Mouse (Mus musculus) left cerebral cortex, postnatal 36 days (tissue): ENCODE measurements around the gene Rnf225. TPM values are rescaled to one million over a fixed set of nuclear protein-coding genes. Genes with fewer than 3 reads are reported as not detected.

Source experiments
- DNase-seq, 2 experiments: peaks; one replicate each; pipeline ENCODE4 v3.0.0; 2021 to 2022; ENCODE audit warnings: low spot score in 2 of 2, mixed read lengths in 1 of 2
- intact Hi-C: fragments of 180-260 bp; cut with DNase I; formaldehyde crosslinking; loops from one replicate; pipeline ENCODE4 v1.15.1; 2025
- total RNA-seq, 2 experiments: library from RNA; stranded (reverse); gene quantifications; 2 replicates each; pipeline ENCODE4 v1.2.3; 2021

The Rnf225 gene
- total RNA-seq, 2 experiments from 2014 or later, result 0.86 to 0.99 TPM

DNA sequence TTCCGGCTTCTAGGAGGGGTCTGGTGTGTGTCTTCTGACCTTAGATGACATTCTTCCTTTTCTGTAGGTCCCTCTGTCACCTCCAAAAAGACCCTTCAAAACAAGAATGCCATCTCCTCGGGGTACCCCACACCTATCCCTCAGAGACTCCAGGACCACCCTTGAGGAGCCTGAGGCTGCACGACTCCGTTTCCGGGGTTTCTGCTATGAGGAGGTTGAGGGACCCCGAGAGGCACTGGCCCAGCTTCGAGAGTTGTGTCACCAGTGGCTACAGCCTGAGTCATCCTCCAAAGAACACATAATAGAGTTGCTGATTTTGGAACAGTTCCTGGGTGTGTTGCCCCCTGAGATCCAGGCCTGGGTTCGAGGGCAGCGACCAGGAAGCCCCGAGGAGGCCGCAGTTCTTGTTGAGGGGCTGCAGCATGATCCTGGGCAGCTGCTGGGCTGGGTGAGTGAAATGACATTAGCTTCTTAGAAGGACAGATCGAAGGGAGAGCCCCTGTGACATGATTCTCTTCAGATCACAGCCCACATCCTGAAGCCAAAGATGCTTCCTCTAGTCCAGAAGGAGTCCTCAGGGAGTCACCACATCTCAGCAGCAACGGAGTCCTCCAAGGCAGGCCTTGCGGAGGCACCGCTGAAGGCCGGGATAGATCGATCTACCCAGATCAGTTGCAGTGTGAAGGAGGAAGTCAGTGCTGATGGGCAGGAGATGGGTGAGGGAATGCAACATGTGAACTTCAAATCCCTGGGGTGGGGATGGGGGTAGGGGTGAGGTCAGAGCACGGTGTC lies 51.9 kb downstream of the Rnf225 start:
- intact Hi-C loops, result loop anchor here (5.0 kb wide), 1 partner anchor 53 kb away; the partner anchor contains the start of gene Chmp2a
- DNase-seq, result no peak

- no peak for DNase-seq
- intact Hi-C loops, result loop anchor here (5.0 kb wide), 1 partner anchor 53 kb away; the partner anchor contains the start of gene Chmp2a
Observed at GRCm38 (mm10) chr7:12979776-12980175, 52.6 kb downstream of the Rnf225 start.

DNA sequence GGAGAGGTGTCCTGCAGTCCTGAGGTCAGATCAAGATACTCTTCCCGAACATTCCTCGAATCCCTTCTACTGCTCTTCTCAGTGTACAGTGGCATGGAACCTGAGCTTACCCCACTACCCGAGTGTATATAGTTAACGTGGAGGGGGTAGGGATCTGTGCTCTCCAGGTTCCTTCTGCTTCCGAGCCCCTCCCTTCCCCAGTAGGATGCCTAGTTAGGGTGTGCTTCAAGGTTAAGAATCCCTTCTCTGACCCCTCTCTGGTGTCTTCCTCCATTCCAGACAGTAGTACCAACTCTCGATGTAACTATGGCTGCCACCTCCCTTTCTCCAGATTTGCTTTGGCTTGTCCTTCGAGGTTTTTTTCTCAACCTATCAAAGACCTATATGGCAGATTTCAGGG lies 53.1 kb downstream of the Rnf225 start:
- intact Hi-C loops, result no loop called here
- DNase-seq, result no peak

Other genes starting within 250 kb of the Rnf225 start
- not detected for gene Vmn2r55, start 242.4 kb upstream of the Rnf225 start, total RNA-seq
- under 1 TPM in 1 of 2 experiments, not detected in 1; 0.05 TPM for gene Vmn2r56, start 192.4 kb upstream of the Rnf225 start, total RNA-seq
- 10 to 100 TPM; 14.8 to 22.0 TPM for gene Zscan18, start 123.8 kb upstream of the Rnf225 start, total RNA-seq
- 10 to 100 TPM; 17.3 to 24.7 TPM for gene Zfp329, start 108.6 kb upstream of the Rnf225 start, total RNA-seq
- 10 to 100 TPM; 13.0 to 15.8 TPM for gene Zfp110, start 92.7 kb upstream of the Rnf225 start, total RNA-seq
- gene Zfp128, start 46.2 kb upstream of the Rnf225 start, total RNA-seq, result 1 to 10 TPM; 7.0 to 7.6 TPM
- 10 to 100 TPM; 12.2 to 15.5 TPM for gene Zscan22, start 29.6 kb upstream of the Rnf225 start, total RNA-seq
- gene Rps5, start 5.1 kb upstream of the Rnf225 start, total RNA-seq, result 100 to 1,000 TPM; 335 to 413 TPM
- 10 to 100 TPM in 1 of 2 experiments, 1 to 10 TPM in 1; 9.4 to 11.7 TPM for gene Zfp324, start 38.4 kb downstream of the Rnf225 start, total RNA-seq
- 1 to 10 TPM; 6.7 to 9.7 TPM for gene Zfp446, start 50.4 kb downstream of the Rnf225 start, total RNA-seq
- under 1 TPM in 1 of 2 experiments, not detected in 1; 0.34 TPM for gene Slc27a5, start 70.8 kb downstream of the Rnf225 start, total RNA-seq
- gene Trim28, start 71.7 kb downstream of the Rnf225 start, total RNA-seq, result 100 to 1,000 TPM; 199 to 217 TPM
- 10 to 100 TPM; 35.8 to 36.5 TPM for gene Zbtb45, start 82.6 kb downstream of the Rnf225 start, total RNA-seq
- 100 to 1,000 TPM; 124 to 136 TPM for gene Chmp2a, start 107.4 kb downstream of the Rnf225 start, total RNA-seq
- 100 to 1,000 TPM; 210 to 252 TPM for gene Ube2m, start 110.9 kb downstream of the Rnf225 start, total RNA-seq
- gene Mzf1, start 127.3 kb downstream of the Rnf225 start, total RNA-seq, result 10 to 100 TPM; 12.2 to 15.8 TPM
- not detected for gene Vmn1r85, start 167.8 kb downstream of the Rnf225 start, total RNA-seq
- not detected for gene Vmn1r86, start 192.5 kb downstream of the Rnf225 start, total RNA-seq
- not detected for gene Vmn1r87, start 212.7 kb downstream of the Rnf225 start, total RNA-seq
- gene Vmn1r88, start 232.2 kb downstream of the Rnf225 start, total RNA-seq, result under 1 TPM; 0.07 to 0.09 TPM